Comparison of ENCODE assay signal across 17 mouse cellular contexts in genomic region chr2:35634963-35635362, GRCm38 (mm10).
DNase-seq lines count a peak whose midpoint lies in the region; ATAC-seq and TF ChIP-seq lines count a peak whose summit lies in the region.
"Had no signal": no experiment of that assay in that cellular context is flagged by ENCODE, and none has a peak within 500 bp of the region (broad histone marks: within the 10 kb centered on the region; RNA-seq: fewer than 3 reads in every experiment).

No protein-coding gene starts in this region.

- peaks cover 68% of the 10 kb centered on the region for H3K4me1 ChIP-seq in heart, embryonic 13.5 days
- peaks cover 9% of the 10 kb centered on the region for H3K4me1 ChIP-seq in heart, adult 2 months (ENCODE audit: control insufficient read depth, insufficient read depth, low read length)
- H3K4me1 ChIP-seq in lung, postnatal 0 days (ENCODE audit: insufficient read depth, low read depth, low read length): no peaks in the 10 kb centered on the region; the same call in 1 of the 2 replicates
- peaks cover 2% of the 10 kb centered on the region; the same call in 1 of the 2 replicates for H3K4me1 ChIP-seq in lung, adult 2 months (ENCODE audit: control insufficient read depth, insufficient read depth, low read length)
- peaks cover 6% of the 10 kb centered on the region for H3K4me1 ChIP-seq in testis, adult 2 months (ENCODE audit: control insufficient read depth, insufficient read depth, low read length)

- no peak overlapping the region for H3K4me2 ChIP-seq in heart, embryonic 13.5 days
- no peak overlapping the region for H3K4me2 ChIP-seq in lung, postnatal 0 days (replicated peaks; ENCODE audit: low read depth, low read length)
- H3K4me2 ChIP-seq: forebrain, embryonic 13.5 days; hindbrain, embryonic 12.5 days; hindbrain, embryonic 15.5 days had no signal

- no peaks in the 10 kb centered on the region for H3K9me3 ChIP-seq in heart, embryonic 13.5 days
- H3K9me3 ChIP-seq in lung, postnatal 0 days (ENCODE audit: low read length): no peaks in the 10 kb centered on the region
- H3K9me3 ChIP-seq: forebrain, embryonic 10.5 days; forebrain, embryonic 13.5 days; hindbrain, embryonic 12.5 days; hindbrain, embryonic 15.5 days had no signal

- peaks cover 14% of the 10 kb centered on the region for H3K79me2 ChIP-seq in heart, adult 2 months (replicated peaks; ENCODE audit: control insufficient read depth, insufficient read depth, low read length)

- 69% methylated on average over 4 of the region's 4 CpGs for WGBS in heart, embryonic 13.5 days
- WGBS in heart, adult 2 months: 92% methylated on average over 4 of the region's 4 CpGs
- WGBS in lung, postnatal 0 days: 59% methylated on average over 4 of the region's 4 CpGs
- WGBS in lung, adult 2 months: 72% methylated on average over 4 of the region's 4 CpGs

- intact Hi-C loops in heart, adult 2 months (cut with DNase I): no loop called here

- peaks cover 39% of the 10 kb centered on the region for H3K36me3 ChIP-seq in heart, embryonic 13.5 days
- no peaks in the 10 kb centered on the region for H3K36me3 ChIP-seq in heart, adult 2 months (ENCODE audit: control insufficient read depth, insufficient read depth, low read length)
- no peaks in the 10 kb centered on the region for H3K36me3 ChIP-seq in lung, postnatal 0 days (ENCODE audit: insufficient read depth, low read length)
- no peaks in the 10 kb centered on the region for H3K36me3 ChIP-seq in testis, adult 2 months (ENCODE audit: control insufficient read depth, insufficient read depth, low read length)
- H3K36me3 ChIP-seq: hindbrain, embryonic 12.5 days; hindbrain, embryonic 15.5 days had no signal

- H3K27me3 ChIP-seq in heart, embryonic 13.5 days (replicated peaks): no peaks in the 10 kb centered on the region
- H3K27me3 ChIP-seq in heart, adult 2 months (ENCODE audit: control insufficient read depth, insufficient read depth, low read length): no peaks in the 10 kb centered on the region
- H3K27me3 ChIP-seq in lung, postnatal 0 days (replicated peaks; ENCODE audit: insufficient read depth, low read length): no peaks in the 10 kb centered on the region
- H3K27me3 ChIP-seq in testis, adult 2 months (ENCODE audit: control insufficient read depth, insufficient read depth, low read length): no peaks in the 10 kb centered on the region
- H3K27me3 ChIP-seq: forebrain, embryonic 13.5 days; hindbrain, embryonic 12.5 days; hindbrain, embryonic 15.5 days had no signal

- TF ChIP-seq CTCF in heart, adult 2 months (IDR thresholded peaks at IDR 0.05): no peak
- no peak for TF ChIP-seq CTCF in lung, postnatal 0 days (IDR thresholded peaks at IDR 0.05)
- no peak for TF ChIP-seq CTCF in lung, adult 2 months (IDR thresholded peaks at IDR 0.05; ENCODE audit: insufficient read depth, low read length)
- no peak for TF ChIP-seq CTCF in testis, adult 2 months (IDR thresholded peaks at IDR 0.05; ENCODE audit: control insufficient read depth, insufficient read depth, insufficient replicate concordance, low read depth, low read length)

- no peak overlapping the region for H3K4me3 ChIP-seq in heart, embryonic 13.5 days
- H3K4me3 ChIP-seq in heart, adult 2 months: no peak overlapping the region
- no peak overlapping the region for H3K4me3 ChIP-seq in lung, postnatal 0 days (ENCODE audit: low read depth, low read length)
- H3K4me3 ChIP-seq in lung, adult 2 months (replicated peaks; ENCODE audit: extremely low read depth, low read depth, low read length): no peak overlapping the region
- no peak overlapping the region for H3K4me3 ChIP-seq in testis, adult 2 months (ENCODE audit: control insufficient read depth, low read depth, low read length)
- H3K4me3 ChIP-seq: forebrain, embryonic 10.5 days; forebrain, embryonic 13.5 days; hindbrain, embryonic 12.5 days; hindbrain, embryonic 15.5 days had no signal

- no peak for ATAC-seq in heart, embryonic 13.5 days (ENCODE audit: extremely low read depth, insufficient number of reproducible peaks, low FRiP score, low TSS enrichment)
- ATAC-seq in lung, postnatal 0 days: peak; percentile 72
- ATAC-seq: CD4-positive, CD25-positive, alpha-beta regulatory T cell, adult 4 months; forebrain, embryonic 13.5 days; forebrain, embryonic 16.5 days had no signal

- TF ChIP-seq EP300 in heart, adult 2 months (IDR thresholded peaks at IDR 0.05; ENCODE audit: insufficient read depth, low read depth, low read length): no peak
- no peak for TF ChIP-seq EP300 in lung, postnatal 0 days (IDR thresholded peaks at IDR 0.05)

- 0 out of 2 replicates have a peak overlapping the region, but pooled peaks have one; percentile 6 for H3K27ac ChIP-seq in heart, embryonic 13.5 days (replicated peaks)
- no peak overlapping the region for H3K27ac ChIP-seq in heart, adult 2 months
- 0 out of 2 replicates have a peak overlapping the region, but pooled peaks have one; percentile 35 for H3K27ac ChIP-seq in lung, postnatal 0 days (ENCODE audit: low read length)
- peak overlapping the region; percentile 33; the same call in 1 of the 2 replicates for H3K27ac ChIP-seq in testis, adult 2 months (ENCODE audit: control insufficient read depth, insufficient read depth, low read depth, low read length)
- H3K27ac ChIP-seq: forebrain, embryonic 10.5 days; forebrain, embryonic 13.5 days; hindbrain, embryonic 12.5 days; hindbrain, embryonic 15.5 days had no signal

- no peak for DNase-seq in heart, adult 2 months
- DNase-seq in lung, postnatal 0 days (ENCODE audit: low spot score): peak; percentile 57
- DNase-seq in lung, adult 2 months: no peak
- DNase-seq in testis, postnatal 10 days (ENCODE audit: low spot score): no peak
- DNase-seq: adrenal gland, adult 2 months; cerebellum, adult 11 months; cerebellum, adult 8-10 months; gastrocnemius, postnatal 10 days; gastrocnemius, postnatal 36 days had no signal

- H3K9ac ChIP-seq in heart, embryonic 13.5 days: no peak overlapping the region
- H3K9ac ChIP-seq in heart, adult 2 months (ENCODE audit: low read depth, low read length): no peak overlapping the region
- H3K9ac ChIP-seq in lung, postnatal 0 days (replicated peaks; ENCODE audit: low read depth): no peak overlapping the region
- H3K9ac ChIP-seq: forebrain, embryonic 13.5 days; hindbrain, embryonic 12.5 days; hindbrain, embryonic 15.5 days had no signal

- no peak for TF ChIP-seq POLR2A in heart, adult 2 months (IDR thresholded peaks at IDR 0.05; ENCODE audit: insufficient read depth, low read depth, low read length)
- TF ChIP-seq POLR2A in lung, adult 2 months (IDR thresholded peaks at IDR 0.05; ENCODE audit: borderline replicate concordance, extremely low read depth, low read depth, low read length): no peak
- no peak for TF ChIP-seq POLR2A in testis, adult 2 months (IDR thresholded peaks at IDR 0.05; ENCODE audit: control insufficient read depth, low read depth, low read length)
